Mouse (Mus musculus) C2C12 (cell line): ENCODE results near the gene Tmem221.

ENCODE experiments used
- CEBPB ChIP-seq: IDR thresholded peaks from one replicate; pipeline ENCODE4 v1.6.1; 2011; ENCODE audit warnings: low read depth, mild to moderate bottlenecking, control low read depth, moderate library complexity
- CTCF ChIP-seq: IDR thresholded peaks from one replicate; pipeline ENCODE4 v1.5.1; 2011; ENCODE audit not compliant: control insufficient read depth, insufficient read depth, insufficient read length
- FOSL1 ChIP-seq: IDR thresholded peaks from one replicate; pipeline ENCODE4 v1.8.0; 2011; ENCODE audit warnings: mild to moderate bottlenecking, low read length; ENCODE audit not compliant: poor library complexity, insufficient read depth, severe bottlenecking
- MAX ChIP-seq: IDR thresholded peaks from one replicate; pipeline ENCODE4 v1.6.1; 2011; ENCODE audit warnings: mild to moderate bottlenecking, control low read depth
- MYOD1 ChIP-seq: IDR thresholded peaks from one replicate; pipeline ENCODE4 v1.6.1; 2011; ENCODE audit warnings: low read depth; ENCODE audit not compliant: control insufficient read depth, insufficient read length
- MYOG ChIP-seq: IDR thresholded peaks from one replicate; pipeline ENCODE4 v1.6.1; 2011; ENCODE audit not compliant: control insufficient read depth, insufficient read length; ENCODE audit errors: extremely low read depth
- USF1 ChIP-seq: IDR thresholded peaks from one replicate; pipeline ENCODE4 v1.6.1; 2011; ENCODE audit warnings: low read depth, mild to moderate bottlenecking, control low read depth, moderate library complexity

GRCm38 (mm10) chr8:71562751-71563150, 4.1 kb upstream of the Tmem221 start:
- peak; percentile 98 for TF ChIP-seq CTCF
- TF ChIP-seq USF1, result no peak
- no peak for TF ChIP-seq MAX
- TF ChIP-seq CEBPB, result no peak
- TF ChIP-seq MYOD1, result no peak
- TF ChIP-seq MYOG, result no peak
- TF ChIP-seq FOSL1, result no peak
